Mouse (Mus musculus) erythroblast, embryonic 14.5 days (primary cell): ENCODE data around the gene Gm42421.

Experiments
- GATA1 ChIP-seq: IDR thresholded peaks from 2 replicates; pipeline ENCODE4 v1.6.1; 2012; ENCODE audit warnings: low read length, inconsistent platforms, mixed read lengths
- TAL1 ChIP-seq: IDR thresholded peaks from 3 replicates; pipeline ENCODE4 v1.6.1; 2012; ENCODE audit warnings: low read length, inconsistent platforms, mixed read lengths

- TF ChIP-seq TAL1 (no peak), GATA1 (no peak)
Measured at GRCm38 (mm10) chr5:143948361-143948760, 20.4 kb downstream of the Gm42421 start.
